Mouse (Mus musculus): ENCODE results near the gene Pxt1. TPM values are rescaled to one million over a fixed set of nuclear protein-coding genes. Genes with fewer than 3 reads are reported as not detected.

Pxt1 gene
- total and polyA plus RNA-seq, 2 experiments from 2014 or later: not detected

- ATAC-seq (no peak), DNase-seq (no peak)
- no peak overlapping the region for H3K4me3 ChIP-seq (ENCODE audit: low read depth, low read length)
- H3K27ac ChIP-seq (ENCODE audit: low read depth, low read length): no peak overlapping the region
- peak; percentile 53 for TF ChIP-seq CTCF (IDR thresholded peaks at IDR 0.05; ENCODE audit: low read depth)
- no peak overlapping the region for H3K9ac ChIP-seq
- no peaks in the 10 kb centered on the region for H3K9me3 ChIP-seq (ENCODE audit: low read length)
- H3K27me3 ChIP-seq (ENCODE audit: insufficient read depth, low read length): no peaks in the 10 kb centered on the region
- no peaks in the 10 kb centered on the region for H3K4me1 ChIP-seq (ENCODE audit: insufficient read depth)
- no peak overlapping the region for H3K4me2 ChIP-seq (ENCODE audit: low read depth)
- peaks cover 69% of the 10 kb centered on the region for H3K36me3 ChIP-seq (ENCODE audit: insufficient read depth)
These were observed 43.2 kb upstream of the Pxt1 start for GRCm38 (mm10) chr17:28986833-28987232.

- 94% methylated on average over 1 of the region's 1 CpGs for WGBS
- Histone ChIP-seq H3K36me3 (ENCODE audit: insufficient read depth) (peaks cover 69% of the 10 kb centered on the region), H3K27me3 (ENCODE audit: insufficient read depth, low read length) (no peaks in the 10 kb centered on the region)
These were observed 41.2 kb upstream of the Pxt1 start for GRCm38 (mm10) chr17:28984724-28985420.

DNA sequence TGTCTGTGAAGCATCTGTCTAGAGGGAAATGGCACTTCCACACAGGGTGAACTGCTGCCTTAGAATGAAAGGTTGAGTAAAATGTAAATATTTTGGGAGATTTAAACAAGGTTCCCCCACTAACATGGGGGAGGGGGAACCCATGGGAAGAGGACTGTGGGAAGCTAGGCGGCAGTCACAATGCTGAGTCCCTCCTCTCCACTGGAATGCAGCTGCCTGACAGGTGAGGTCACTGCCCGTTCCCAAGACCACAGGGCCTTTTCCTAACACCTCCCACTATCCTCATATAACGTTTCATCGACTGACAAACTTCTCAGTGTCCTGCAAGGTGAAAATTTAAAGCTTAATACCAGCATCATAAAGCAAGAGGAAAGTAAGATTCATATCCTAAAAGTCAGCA, 39.0 kb upstream of the Pxt1 start:
- peaks cover 73% of the 10 kb centered on the region for H3K36me3 ChIP-seq (ENCODE audit: insufficient read depth)
- TF ChIP-seq CTCF (IDR thresholded peaks at IDR 0.05; ENCODE audit: low read depth): no peak
- ATAC-seq: no peak

More at GRCm38 (mm10) chr17:28984724-28985420, 41.2 kb upstream of the Pxt1 start:
- Histone ChIP-seq H3K4me1 (ENCODE audit: insufficient read depth) (no peaks in the 10 kb centered on the region), H3K27ac (ENCODE audit: low read depth, low read length) (no peak overlapping the region), H3K9me3 (ENCODE audit: low read length) (no peaks in the 10 kb centered on the region), H3K4me3 (ENCODE audit: low read depth, low read length) (no peak overlapping the region), H3K9ac (no peak overlapping the region), H3K4me2 (ENCODE audit: low read depth) (no peak overlapping the region)
- no peak for ATAC-seq
- DNase-seq: no peak
- TF ChIP-seq CTCF (IDR thresholded peaks at IDR 0.05; ENCODE audit: low read depth): no peak

DNA sequence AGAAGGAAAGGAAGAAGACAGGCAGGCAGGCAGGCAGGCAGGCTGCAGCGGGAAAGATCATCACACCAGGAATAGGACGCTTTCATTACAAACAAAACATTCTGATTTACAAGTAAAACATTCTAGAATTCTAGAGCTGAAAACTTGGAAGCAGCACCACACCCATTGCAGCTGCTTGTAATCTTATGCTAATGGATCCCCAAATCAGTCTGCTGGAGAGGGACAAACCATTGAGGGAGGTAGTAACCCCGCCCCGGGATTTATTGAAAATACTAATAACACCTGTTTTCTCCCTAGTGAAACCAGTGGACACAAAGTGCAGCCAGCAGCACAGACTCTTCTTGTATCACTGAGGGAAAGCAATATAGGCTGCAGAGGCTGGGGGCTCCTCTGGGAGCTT, 37.4 kb upstream of the Pxt1 start:
- H3K4me3 ChIP-seq (ENCODE audit: low read depth, low read length): no peak overlapping the region
- no peak for TF ChIP-seq CTCF (IDR thresholded peaks at IDR 0.05; ENCODE audit: low read depth)
- peak; percentile 32 for ATAC-seq
- peak overlapping the region; percentile 50 for H3K27ac ChIP-seq (ENCODE audit: low read depth, low read length)
- no peak overlapping the region for H3K9ac ChIP-seq
- H3K4me1 ChIP-seq (ENCODE audit: insufficient read depth): no peaks in the 10 kb centered on the region
- H3K36me3 ChIP-seq (ENCODE audit: insufficient read depth): peaks cover 72% of the 10 kb centered on the region
- no peaks in the 10 kb centered on the region for H3K9me3 ChIP-seq (ENCODE audit: low read length)
- no peaks in the 10 kb centered on the region for H3K27me3 ChIP-seq (ENCODE audit: insufficient read depth, low read length)
- H3K4me2 ChIP-seq (ENCODE audit: low read depth): no peak overlapping the region
- no peak for DNase-seq
- 63% methylated on average over 4 of the region's 4 CpGs for WGBS

More for the DNA sequence above, 39.0 kb upstream of the Pxt1 start:
- no peaks in the 10 kb centered on the region for H3K27me3 ChIP-seq (ENCODE audit: insufficient read depth, low read length)
- no peak overlapping the region for H3K9ac ChIP-seq
- no peak overlapping the region for H3K4me2 ChIP-seq (ENCODE audit: low read depth)
- no peak for DNase-seq
- no peaks in the 10 kb centered on the region for H3K4me1 ChIP-seq (ENCODE audit: insufficient read depth)
- H3K9me3 ChIP-seq (ENCODE audit: low read length): no peaks in the 10 kb centered on the region
- H3K27ac ChIP-seq (ENCODE audit: low read depth, low read length): no peak overlapping the region
- WGBS: 54% methylated on average over 4 of the region's 4 CpGs
- H3K4me3 ChIP-seq (ENCODE audit: low read depth, low read length): no peak overlapping the region

DNA sequence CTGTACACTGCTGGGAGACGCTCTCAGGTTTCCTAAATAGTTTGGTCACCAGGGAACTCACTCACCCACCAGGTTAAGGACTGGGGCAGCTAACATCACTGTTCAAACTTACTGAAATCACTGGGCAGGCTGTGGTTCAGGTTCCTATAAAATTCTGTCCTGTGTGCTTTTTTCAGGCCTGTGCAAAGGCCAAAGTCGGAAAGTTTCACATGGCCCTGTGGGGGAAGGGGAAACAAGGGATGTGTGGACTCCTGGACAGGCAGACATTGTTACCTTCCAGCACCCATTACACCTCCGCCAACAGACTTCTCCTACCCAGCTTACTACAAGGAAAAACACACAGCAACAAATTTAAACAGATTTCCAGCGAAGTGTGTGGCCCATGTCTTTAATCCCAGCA, 35.5 kb upstream of the Pxt1 start:
- Histone ChIP-seq H3K36me3 (ENCODE audit: insufficient read depth) (peaks cover 76% of the 10 kb centered on the region), H3K27me3 (ENCODE audit: insufficient read depth, low read length) (no peaks in the 10 kb centered on the region), H3K4me2 (ENCODE audit: low read depth) (no peak overlapping the region), H3K9me3 (ENCODE audit: low read length) (no peaks in the 10 kb centered on the region), H3K9ac (no peak overlapping the region), H3K4me1 (ENCODE audit: insufficient read depth) (no peaks in the 10 kb centered on the region), H3K4me3 (ENCODE audit: low read depth, low read length) (no peak overlapping the region), H3K27ac (ENCODE audit: low read depth, low read length) (no peak overlapping the region)
- 97% methylated on average over 4 of the region's 4 CpGs for WGBS
- DNase-seq: no peak
- TF ChIP-seq CTCF (IDR thresholded peaks at IDR 0.05; ENCODE audit: low read depth): no peak
- ATAC-seq: no peak

- Histone ChIP-seq H3K27ac (ENCODE audit: low read depth, low read length) (no peak overlapping the region), H3K4me2 (ENCODE audit: low read depth) (no peak overlapping the region), H3K9ac (no peak overlapping the region), H3K4me3 (ENCODE audit: low read depth, low read length) (no peak overlapping the region), H3K4me1 (ENCODE audit: insufficient read depth) (no peaks in the 10 kb centered on the region), H3K9me3 (ENCODE audit: low read length) (no peaks in the 10 kb centered on the region), H3K36me3 (ENCODE audit: insufficient read depth) (peaks cover 95% of the 10 kb centered on the region), H3K27me3 (ENCODE audit: insufficient read depth, low read length) (no peaks in the 10 kb centered on the region)
- TF ChIP-seq CTCF (IDR thresholded peaks at IDR 0.05; ENCODE audit: low read depth): no peak
- ATAC-seq: no peak
- DNase-seq: no peak
These were observed 26.5 kb upstream of the Pxt1 start for GRCm38 (mm10) chr17:28970122-28970521.

- H3K4me1 ChIP-seq (ENCODE audit: insufficient read depth): no peaks in the 10 kb centered on the region
- TF ChIP-seq CTCF (IDR thresholded peaks at IDR 0.05; ENCODE audit: low read depth): no peak
- no peak overlapping the region for H3K4me3 ChIP-seq (ENCODE audit: low read depth, low read length)
- H3K4me2 ChIP-seq (ENCODE audit: low read depth): no peak overlapping the region
- H3K36me3 ChIP-seq (ENCODE audit: insufficient read depth): peaks cover 98% of the 10 kb centered on the region
- DNase-seq (no peak), ATAC-seq (no peak)
- no peaks in the 10 kb centered on the region for H3K27me3 ChIP-seq (ENCODE audit: insufficient read depth, low read length)
- H3K9ac ChIP-seq: no peak overlapping the region
- no peak overlapping the region for H3K27ac ChIP-seq (ENCODE audit: low read depth, low read length)
- 80% methylated on average over 11 of the region's 11 CpGs for WGBS
- no peaks in the 10 kb centered on the region for H3K9me3 ChIP-seq (ENCODE audit: low read length)
These were observed 23.5 kb upstream of the Pxt1 start for GRCm38 (mm10) chr17:28967021-28967610.
